Mouse (Mus musculus) skeletal muscle tissue, adult 2 months (tissue): ENCODE results near the gene Gm7861.
"Not testable (repeated sequence)": the region's sequence is repeated elsewhere in the genome, so short reads cannot be mapped to it uniquely, and the experiment has no call there.

Source experiments
- DNase-seq: peaks from one replicate; pipeline ENCODE4 v3.0.0-alpha.2; 2012; ENCODE audit warnings: low read depth, low spot score

Gene Gm7861

GRCm38 (mm10) chr8:21594408-21594807 is at the start of gene Gm7861:
Gene Gm7861, minus strand, starts transcription at chr8:21594508.
- DNase-seq: not testable (repeated sequence)

GRCm38 (mm10) chr8:21617883-21618282 is 23.6 kb upstream of the Gm7861 start, which contains the start of gene Defa26:
Gene Defa26, plus strand, starts transcription at chr8:21618183.
- not testable (repeated sequence) for DNase-seq

- not testable (repeated sequence) for DNase-seq
Observed at GRCm38 (mm10) chr8:21582706-21583105, 11.6 kb downstream of the Gm7861 start, which contains the start of gene Defa28. Gene Defa28, plus strand, starts transcription at chr8:21583006.

- DNase-seq: not testable (repeated sequence)
Observed at GRCm38 (mm10) chr8:21565086-21565485, 29.2 kb downstream of the Gm7861 start, which contains the start of gene Defa37. Gene Defa37, plus strand, starts transcription at chr8:21565386.
